Mouse (Mus musculus): ENCODE measurements at regions not wholly inside any gene's neighbourhood (a gene's known extent, or its start where the extent isn't known, plus 50 kb on each side); places are given as distances from the start of the nearest gene placed in this dataset.

GRCm38 (mm10) chr12:77968543-77968942 is 225.5 kb upstream of the Gm6657 start:
- no peak for DNase-seq (ENCODE audit: low spot score in 2 of 2)
- H3K4me3 ChIP-seq = no peak overlapping the region
- no peak for TF ChIP-seq CTCF (conservative IDR thresholded peaks at IDR 0.05)
- no peak overlapping the region for H3K27ac ChIP-seq

GRCm38 (mm10) chr12:77970026-77970425 is 224.0 kb upstream of the Gm6657 start:
- TF ChIP-seq CTCF (conservative IDR thresholded peaks at IDR 0.05) = no peak; the same call in 1 of the 2 replicates
- H3K4me3 ChIP-seq = no peak overlapping the region
- no peak for DNase-seq (ENCODE audit: low spot score in 2 of 2)
- no peak overlapping the region for H3K27ac ChIP-seq

DNA sequence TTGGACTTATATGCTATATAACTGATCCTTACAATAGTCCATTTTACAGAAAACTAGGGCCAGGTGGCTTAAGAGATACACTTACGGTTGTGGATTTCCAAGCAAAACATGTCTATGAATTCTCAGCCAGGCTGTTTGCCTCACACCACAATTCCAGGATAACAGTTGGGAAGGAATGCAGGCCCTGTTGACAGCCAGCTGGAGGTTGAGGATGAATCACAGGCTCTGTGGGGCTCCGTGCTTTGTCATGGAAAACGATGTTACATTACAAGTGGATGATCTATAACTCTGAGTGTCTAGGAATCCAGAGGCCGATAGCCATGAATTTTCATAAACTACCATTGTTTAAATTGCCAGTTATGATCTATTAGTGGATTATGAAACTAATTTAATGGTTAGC is 221.9 kb upstream of the Gm6657 start:
- TF ChIP-seq CTCF (conservative IDR thresholded peaks at IDR 0.05) = no peak
- Histone ChIP-seq H3K4me3 (no peak overlapping the region), H3K27ac (no peak overlapping the region)
- DNase-seq (ENCODE audit: low spot score in 2 of 2) = peak; percentile 40 to 49

- Histone ChIP-seq H3K4me3 (no peak overlapping the region), H3K27ac (no peak overlapping the region)
- no peak for TF ChIP-seq CTCF (conservative IDR thresholded peaks at IDR 0.05)
- peak; percentile 13 to 41 for DNase-seq (ENCODE audit: low spot score in 2 of 2)
These were observed 217.1 kb upstream of the Gm6657 start for GRCm38 (mm10) chr12:77976952-77977351.

DNA sequence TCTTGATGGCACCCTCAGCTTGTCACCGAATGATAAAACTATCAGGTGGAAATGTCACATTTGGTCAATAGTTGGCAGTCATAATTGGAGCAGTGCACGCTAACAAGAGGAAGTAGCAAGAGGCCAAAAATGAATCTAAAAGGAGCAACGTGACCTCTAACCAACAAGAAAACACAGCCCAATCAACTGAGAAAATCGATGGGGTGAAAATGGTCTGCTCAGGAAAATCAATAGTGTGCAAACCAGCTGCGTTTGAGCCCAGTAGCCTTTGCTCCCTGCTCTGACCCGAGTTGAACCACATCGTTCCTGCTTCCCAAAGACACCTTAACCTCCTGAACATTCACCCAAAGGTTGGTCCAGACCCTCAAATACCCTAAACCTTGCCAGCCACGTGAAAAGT is 207.3 kb upstream of the Gm6657 start:
- no peak overlapping the region for H3K27ac ChIP-seq
- DNase-seq (ENCODE audit: low spot score in 2 of 2) = no peak
- no peak for TF ChIP-seq CTCF (conservative IDR thresholded peaks at IDR 0.05)
- no peak overlapping the region for H3K4me3 ChIP-seq

GRCm38 (mm10) chr12:77989766-77990165 is 204.3 kb upstream of the Gm6657 start:
- Histone ChIP-seq H3K27ac (no peak overlapping the region), H3K4me3 (no peak overlapping the region)
- DNase-seq (ENCODE audit: low spot score in 2 of 2) = no peak
- TF ChIP-seq CTCF (conservative IDR thresholded peaks at IDR 0.05) = no peak

DNA sequence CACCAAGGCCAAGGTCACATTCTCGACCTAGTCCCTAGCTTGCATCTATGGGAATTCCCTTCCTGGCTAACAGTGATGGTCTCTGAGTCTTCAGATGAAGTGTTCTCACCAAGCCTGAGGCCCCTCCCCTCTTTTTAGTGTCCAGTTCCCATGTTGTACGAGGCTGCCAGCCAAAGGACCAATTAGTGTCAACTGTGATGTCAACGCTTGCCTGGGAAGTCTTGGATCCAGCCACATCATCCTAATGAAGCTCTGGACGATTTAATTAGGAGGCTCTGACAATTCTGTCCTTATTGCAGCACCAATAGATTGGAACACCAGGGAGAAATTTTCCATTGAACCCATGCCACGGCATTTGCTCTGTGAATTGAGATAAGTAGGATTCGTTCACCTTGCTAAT is 202.4 kb upstream of the Gm6657 start:
- DNase-seq (ENCODE audit: low spot score in 2 of 2) = peak in 1 of 2 experiments; percentile 13
- TF ChIP-seq CTCF (conservative IDR thresholded peaks at IDR 0.05) = no peak
- no peak overlapping the region for H3K4me3 ChIP-seq
- H3K27ac ChIP-seq = no peak overlapping the region

DNA sequence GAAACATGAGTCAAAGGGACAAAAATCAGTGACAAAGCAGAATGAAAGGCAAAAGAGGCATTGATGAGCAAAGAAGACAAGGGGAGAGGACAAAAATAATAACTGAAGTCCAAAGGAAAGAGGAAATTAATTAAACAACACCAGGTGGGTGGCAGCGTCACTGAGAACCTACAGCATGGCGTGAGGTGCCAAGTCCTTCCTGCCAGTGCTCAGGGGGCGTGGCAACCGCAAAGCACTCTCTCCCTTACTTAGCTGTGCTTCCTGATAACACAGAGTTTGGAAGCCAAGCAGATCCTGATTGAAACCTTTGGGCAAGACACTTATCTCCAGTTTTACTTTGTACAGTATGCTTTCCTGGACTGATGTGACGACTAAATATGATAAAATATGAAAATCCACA is 199.9 kb upstream of the Gm6657 start:
- Histone ChIP-seq H3K4me3 (no peak overlapping the region), H3K27ac (no peak overlapping the region)
- no peak for DNase-seq (ENCODE audit: low spot score in 2 of 2)
- TF ChIP-seq CTCF (conservative IDR thresholded peaks at IDR 0.05) = no peak

- no peak for DNase-seq (ENCODE audit: low spot score in 2 of 2)
- no peak for TF ChIP-seq CTCF (conservative IDR thresholded peaks at IDR 0.05)
- Histone ChIP-seq H3K27ac (no peak overlapping the region), H3K4me3 (no peak overlapping the region)
These were observed 196.1 kb upstream of the Gm6657 start for GRCm38 (mm10) chr12:77997916-77998315.

DNA sequence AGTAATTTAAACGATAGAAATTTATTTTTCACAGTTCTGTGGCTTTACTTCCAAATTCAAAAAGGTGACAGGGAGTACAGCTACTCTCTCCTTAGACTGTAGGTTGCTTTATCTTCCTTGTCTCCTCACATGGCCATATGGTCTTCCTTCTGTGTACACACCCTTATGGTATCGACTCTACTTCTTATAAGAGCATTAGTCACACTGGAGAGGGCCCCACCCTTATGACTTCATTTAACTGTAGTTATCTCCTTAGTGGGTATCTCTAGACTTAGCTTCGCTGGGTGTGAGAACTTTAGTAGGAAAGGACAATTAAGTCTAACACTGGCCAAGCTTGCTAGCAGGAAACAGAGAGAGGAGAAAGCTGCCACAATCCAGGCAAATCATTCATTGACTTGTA is 193.6 kb upstream of the Gm6657 start:
- H3K4me3 ChIP-seq = no peak overlapping the region
- no peak for DNase-seq (ENCODE audit: low spot score in 2 of 2)
- no peak for TF ChIP-seq CTCF (conservative IDR thresholded peaks at IDR 0.05)
- no peak overlapping the region for H3K27ac ChIP-seq

- peak; percentile 86 to 92 for DNase-seq (ENCODE audit: low spot score in 2 of 2)
- Histone ChIP-seq H3K4me3 (no peak overlapping the region), H3K27ac (0 out of 2 replicates have a peak overlapping the region, but pooled peaks have one; percentile 12)
- no peak for TF ChIP-seq CTCF (conservative IDR thresholded peaks at IDR 0.05)
These were observed 192.2 kb upstream of the Gm6657 start for GRCm38 (mm10) chr12:78001846-78002245.

DNA sequence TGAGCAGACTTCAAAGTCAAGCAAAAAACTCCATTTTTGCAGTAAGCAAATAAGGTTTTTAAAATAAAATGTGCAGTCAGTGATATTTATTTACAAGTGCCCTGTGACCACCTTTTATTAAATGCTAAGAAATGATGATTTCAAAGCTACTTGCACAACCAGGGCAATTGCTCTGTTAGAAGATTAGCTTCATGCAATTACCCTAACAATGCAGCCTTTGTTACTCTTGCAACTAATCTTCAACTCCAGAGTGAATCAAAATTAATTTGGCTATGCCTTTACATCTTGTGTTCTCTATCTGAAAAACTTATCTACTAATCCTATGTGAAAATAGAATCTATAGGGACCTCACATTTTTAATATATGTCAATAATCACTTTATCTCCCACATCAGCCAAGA is 160.3 kb upstream of the Gm6657 start:
- no peak for DNase-seq (ENCODE audit: low spot score in 2 of 2)
- no peak for TF ChIP-seq CTCF (conservative IDR thresholded peaks at IDR 0.05)
- H3K27ac ChIP-seq = no peak overlapping the region
- H3K4me3 ChIP-seq = no peak overlapping the region

- peak; percentile 45 for TF ChIP-seq CTCF (conservative IDR thresholded peaks at IDR 0.05)
- Histone ChIP-seq H3K27ac (no peak overlapping the region), H3K4me3 (no peak overlapping the region)
- no peak for DNase-seq (ENCODE audit: low spot score in 2 of 2)
These were observed 147.5 kb upstream of the Gm6657 start for GRCm38 (mm10) chr12:78046582-78046981.

DNA sequence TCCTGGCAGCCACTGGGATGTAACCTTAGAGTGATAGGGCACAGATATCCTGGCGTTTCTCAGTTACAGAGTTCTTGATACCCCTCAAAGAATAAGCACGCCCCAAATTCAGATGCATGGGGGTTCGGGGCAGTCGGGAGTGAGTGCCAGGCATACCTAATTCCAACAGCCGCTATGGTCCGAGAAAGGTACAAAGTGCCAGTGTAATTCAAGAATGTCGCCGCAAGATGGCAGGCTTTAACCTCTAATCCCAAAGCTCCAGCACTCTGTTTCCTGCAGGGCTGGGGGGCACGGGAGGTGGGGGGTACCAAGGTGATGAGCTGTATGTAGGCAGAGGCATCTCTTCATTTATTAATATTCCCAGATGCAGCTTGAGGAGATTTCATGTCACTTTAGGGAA is 138.1 kb upstream of the Gm6657 start:
- peak; percentile 84 for TF ChIP-seq CTCF (conservative IDR thresholded peaks at IDR 0.05)

GRCm38 (mm10) chr12:78057166-78057565 is 136.9 kb upstream of the Gm6657 start:
- TF ChIP-seq CTCF (conservative IDR thresholded peaks at IDR 0.05) = no peak
- Histone ChIP-seq H3K27ac (no peak overlapping the region), H3K4me3 (no peak overlapping the region)
- no peak for DNase-seq (ENCODE audit: low spot score in 2 of 2)

More for the DNA sequence above, 138.1 kb upstream of the Gm6657 start:
- Histone ChIP-seq H3K27ac (no peak overlapping the region), H3K4me3 (peak overlapping the region; percentile 46)
- DNase-seq (ENCODE audit: low spot score in 2 of 2) = peak; percentile 39 to 66
